8 mouse cellular contexts compared by ENCODE assay signal in the genomic region with DNA sequence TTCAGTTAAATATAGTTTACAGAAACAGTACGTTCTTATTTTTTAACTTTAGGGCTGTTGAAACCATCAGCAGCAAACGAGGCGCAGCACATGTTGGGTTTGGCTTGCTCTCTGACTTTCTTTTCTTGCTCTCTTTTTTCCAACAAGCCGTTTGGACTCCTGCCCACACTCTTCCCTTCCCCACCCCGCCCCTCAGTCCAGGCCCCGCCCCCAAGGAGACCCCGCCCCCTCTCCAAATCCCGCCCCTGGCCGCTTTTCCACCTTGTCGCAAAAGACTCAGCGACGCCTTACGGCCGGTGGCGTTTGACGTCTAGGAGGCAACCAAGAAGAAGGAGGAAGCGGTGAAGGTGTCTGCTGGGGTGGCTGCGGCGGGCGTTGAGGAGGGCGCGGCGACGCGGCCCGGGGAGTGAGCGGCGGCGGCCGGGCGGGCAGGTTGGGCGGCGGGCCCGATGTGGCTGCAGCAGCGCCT. TPM values are rescaled to one million over a fixed set of nuclear protein-coding genes. Genes with fewer than 3 reads are reported as not detected.
DNase-seq lines count a peak whose midpoint lies in the region; ATAC-seq and TF ChIP-seq lines count a peak whose summit lies in the region.

A gene (plus strand): TSS at position 320 of the 469 bp plus-strand sequence.

- H3K27me3 ChIP-seq in embryonic facial prominence, embryonic 15.5 days: no peaks in the 10 kb centered on the region
- H3K27me3 ChIP-seq in limb, embryonic 15.5 days: no peaks in the 10 kb centered on the region

- ATAC-seq in embryonic facial prominence, embryonic 15.5 days (ENCODE audit: insufficient number of reproducible peaks, low FRiP score, low TSS enrichment, low read depth): peak; percentile 41; the same call in 1 of the 2 replicates
- peak; percentile 50 for ATAC-seq in limb, embryonic 15.5 days (ENCODE audit: insufficient number of reproducible peaks, low FRiP score, low TSS enrichment, low read depth)

- H3K9me3 ChIP-seq in embryonic facial prominence, embryonic 15.5 days (replicated peaks): no peaks in the 10 kb centered on the region
- H3K9me3 ChIP-seq in limb, embryonic 15.5 days: no peaks in the 10 kb centered on the region

- 1% methylated on average over 35 of the region's 35 CpGs for WGBS in bone marrow, adult 2 months
- WGBS in embryonic facial prominence, embryonic 15.5 days: under 1% methylated on average over 35 of the region's 35 CpGs
- under 1% methylated on average over 33 of the region's 35 CpGs for WGBS in limb, embryonic 15.5 days

- peak within 1 kb of the TSS; percentile 99 for H3K4me2 ChIP-seq in embryonic facial prominence, embryonic 15.5 days (replicated peaks)
- peak within 1 kb of the TSS; percentile 97 for H3K4me2 ChIP-seq in limb, embryonic 15.5 days

- H3K4me1 ChIP-seq in bone marrow, adult 2 months (ENCODE audit: control insufficient read depth, insufficient read depth, low read length): peaks cover 7% of the 10 kb centered on the region
- H3K4me1 ChIP-seq in embryonic facial prominence, embryonic 15.5 days: peaks cover 64% of the 10 kb centered on the region
- H3K4me1 ChIP-seq in limb, embryonic 15.5 days: peaks cover 63% of the 10 kb centered on the region

- H3K36me3 ChIP-seq in embryonic facial prominence, embryonic 15.5 days: peaks cover 28% of the 10 kb centered on the region
- peaks cover 27% of the 10 kb centered on the region for H3K36me3 ChIP-seq in limb, embryonic 15.5 days

- DNase-seq in 416B (ENCODE audit: low read depth): peak; percentile 94
- peak; percentile 82 for DNase-seq in heart, adult 8-10 months (ENCODE audit: low spot score)
- DNase-seq in kidney, adult 9 months: peak; percentile 87
- peak; percentile 45 to 70 for DNase-seq in monocyte, adult 2 months (ENCODE audit: low read depth in 1 of 2, low spot score in 2 of 2)
- peak; percentile 83 to 88 for DNase-seq in spleen, postnatal 36 days (ENCODE audit: low spot score in 2 of 2)

- H3K27ac ChIP-seq in bone marrow, adult 2 months (ENCODE audit: control insufficient read depth, insufficient read depth, low read depth, low read length, poor library complexity): peak within 1 kb of the TSS; percentile 90
- peak within 1 kb of the TSS; percentile 93 for H3K27ac ChIP-seq in embryonic facial prominence, embryonic 15.5 days (replicated peaks)
- peak within 1 kb of the TSS; percentile 94 for H3K27ac ChIP-seq in limb, embryonic 15.5 days

- peak; percentile 89 for TF ChIP-seq POLR2A in bone marrow, adult 2 months (IDR thresholded peaks at IDR 0.05; ENCODE audit: borderline replicate concordance, control insufficient read depth, low read depth, low read length)

- H3K9ac ChIP-seq in embryonic facial prominence, embryonic 15.5 days: peak within 1 kb of the TSS; percentile 75
- H3K9ac ChIP-seq in limb, embryonic 15.5 days: peak within 1 kb of the TSS; percentile 88

- H3K4me3 ChIP-seq in bone marrow, adult 2 months (replicated peaks; ENCODE audit: control insufficient read depth, low read depth, low read length): peak within 1 kb of the TSS; percentile 93
- H3K4me3 ChIP-seq in embryonic facial prominence, embryonic 15.5 days (replicated peaks): peak within 1 kb of the TSS; percentile 85
- peak within 1 kb of the TSS; percentile 90 for H3K4me3 ChIP-seq in limb, embryonic 15.5 days

- no peak for TF ChIP-seq CTCF in bone marrow, adult 2 months (IDR thresholded peaks at IDR 0.05; ENCODE audit: control insufficient read depth, insufficient read depth, low read length)

RNA-seq across cellular contexts. Expression of the gene that starts here (rescaled TPM):
- polyA plus RNA-seq in bone marrow, adult 2 months (2011; ENCODE audit: insufficient read depth, insufficient read length, low replicate concordance, missing spikeins): 12.4 and 19.6 TPM in 2 replicates
- polyA plus RNA-seq in embryonic facial prominence, embryonic 15.5 days (2015; fragmentation: Nextera tagmentation; extraction: Ambion mirVana): 20.6 and 22.0 TPM in 2 replicates
- 10 to 100 TPM; 35.8 to 43.1 (median 39.7) TPM for total RNA-seq in heart, adult 8-10 months (2022)
- 13.6 and 16.4 TPM in 2 replicates for polyA plus RNA-seq in limb, embryonic 15.5 days (2015; fragmentation: Nextera tagmentation; extraction: Ambion mirVana)

Comparison
In these comparisons a context has a peak if more than half of its experiments do, and no peak if none do; other contexts are left out.
1. Peak in every context shown above with its lines: DNase-seq, ATAC-seq, H3K4me3 ChIP-seq and H3K27ac ChIP-seq.